Mouse (Mus musculus): ENCODE results near the gene Nosip. TPM values are rescaled to one million over a fixed set of nuclear protein-coding genes. Genes with fewer than 3 reads are reported as not detected.

Gene Nosip
- total and polyA plus RNA-seq, 2 experiments from 2014 or later = 21.5 to 38.2 TPM

GRCm38 (mm10) chr7:45028351-45028750, 33.9 kb upstream of the Nosip start:
- H3K27ac ChIP-seq (ENCODE audit: low read depth) = no peak overlapping the region
- H3K4me1 ChIP-seq (ENCODE audit: control insufficient read depth, insufficient read depth) = 0 out of 2 replicates have a peak, but pooled peaks cover 7% of the 10 kb centered on the region
- DNase-seq (ENCODE audit: low spot score) (no peak), ATAC-seq (ENCODE audit: insufficient read depth, low read depth) (no peak)
- 89% methylated on average over 11 of the region's 11 CpGs for WGBS
- H3K36me3 ChIP-seq (replicated peaks; ENCODE audit: control insufficient read depth, insufficient read depth, low read length) = peaks cover 64% of the 10 kb centered on the region
- H3K27me3 ChIP-seq (ENCODE audit: control insufficient read depth, insufficient read depth, low read length) = no peaks in the 10 kb centered on the region
- no peak for TF ChIP-seq EP300 (IDR thresholded peaks at IDR 0.05; ENCODE audit: low read depth)
- no peak for TF ChIP-seq CTCF (IDR thresholded peaks at IDR 0.05; ENCODE audit: low read depth)
- H3K9me3 ChIP-seq (replicated peaks; ENCODE audit: control insufficient read depth, low read length) = no peaks in the 10 kb centered on the region
- no peak overlapping the region for H3K9ac ChIP-seq (replicated peaks; ENCODE audit: low read depth, low read length)
- H3K4me2 ChIP-seq (ENCODE audit: low read depth, low read length) = no peak overlapping the region
- no peak overlapping the region for H3K4me3 ChIP-seq (ENCODE audit: low read depth, low read length)

DNA sequence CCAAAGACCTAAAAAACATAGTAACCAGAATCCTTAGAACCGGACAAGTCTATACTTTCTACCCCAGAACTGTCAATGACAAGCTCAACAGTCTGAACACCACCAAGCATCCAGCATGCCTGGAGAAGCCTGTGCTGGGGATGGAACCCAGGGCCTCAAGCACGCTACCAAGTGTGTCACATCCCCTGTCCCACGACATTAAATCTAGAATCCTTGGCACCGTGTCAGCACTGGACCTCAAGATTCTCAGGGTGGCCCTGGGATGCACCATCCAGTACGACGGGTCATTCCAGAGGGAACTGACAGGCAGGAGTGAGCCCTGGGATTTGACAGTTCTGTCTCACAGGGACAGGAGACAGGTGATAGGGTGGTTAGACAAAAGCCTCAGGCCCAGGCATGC, 32.2 kb upstream of the Nosip start:
- Histone ChIP-seq H3K4me2 (ENCODE audit: low read depth, low read length) (no peak overlapping the region), H3K27me3 (ENCODE audit: control insufficient read depth, insufficient read depth, low read length) (no peaks in the 10 kb centered on the region), H3K9ac (replicated peaks; ENCODE audit: low read depth, low read length) (no peak overlapping the region), H3K4me3 (ENCODE audit: low read depth, low read length) (no peak overlapping the region), H3K36me3 (replicated peaks; ENCODE audit: control insufficient read depth, insufficient read depth, low read length) (peaks cover 81% of the 10 kb centered on the region), H3K4me1 (ENCODE audit: control insufficient read depth, insufficient read depth) (0 out of 2 replicates have a peak, but pooled peaks cover 7% of the 10 kb centered on the region), H3K9me3 (replicated peaks; ENCODE audit: control insufficient read depth, low read length) (no peaks in the 10 kb centered on the region), H3K27ac (ENCODE audit: low read depth) (no peak overlapping the region)
- WGBS = 85% methylated on average over 6 of the region's 6 CpGs
- DNase-seq (ENCODE audit: low spot score) (no peak), ATAC-seq (ENCODE audit: insufficient read depth, low read depth) (no peak)
- no peak for TF ChIP-seq CTCF (IDR thresholded peaks at IDR 0.05; ENCODE audit: low read depth)
- no peak for TF ChIP-seq EP300 (IDR thresholded peaks at IDR 0.05; ENCODE audit: low read depth)

GRCm38 (mm10) chr7:45030857-45031256, 31.4 kb upstream of the Nosip start:
- H3K4me2 ChIP-seq (ENCODE audit: low read depth, low read length) = no peak overlapping the region
- H3K9ac ChIP-seq (replicated peaks; ENCODE audit: low read depth, low read length) = no peak overlapping the region
- H3K27me3 ChIP-seq (ENCODE audit: control insufficient read depth, insufficient read depth, low read length) = no peaks in the 10 kb centered on the region
- no peaks in the 10 kb centered on the region for H3K9me3 ChIP-seq (replicated peaks; ENCODE audit: control insufficient read depth, low read length)
- H3K27ac ChIP-seq (ENCODE audit: low read depth) = no peak overlapping the region
- peaks cover 90% of the 10 kb centered on the region for H3K36me3 ChIP-seq (replicated peaks; ENCODE audit: control insufficient read depth, insufficient read depth, low read length)
- WGBS = 97% methylated on average over 8 of the region's 8 CpGs
- 0 out of 2 replicates have a peak, but pooled peaks cover 2% of the 10 kb centered on the region for H3K4me1 ChIP-seq (ENCODE audit: control insufficient read depth, insufficient read depth)
- ATAC-seq (ENCODE audit: insufficient read depth, low read depth) (no peak), DNase-seq (ENCODE audit: low spot score) (no peak)
- H3K4me3 ChIP-seq (ENCODE audit: low read depth, low read length) = no peak overlapping the region
- TF ChIP-seq EP300 (IDR thresholded peaks at IDR 0.05; ENCODE audit: low read depth) (no peak), CTCF (IDR thresholded peaks at IDR 0.05; ENCODE audit: low read depth) (no peak)

GRCm38 (mm10) chr7:45033722-45034359, 28.4 kb upstream of the Nosip start:
- no peaks in the 10 kb centered on the region for H3K27me3 ChIP-seq (ENCODE audit: control insufficient read depth, insufficient read depth, low read length)
- H3K27ac ChIP-seq (ENCODE audit: low read depth) = no peak overlapping the region
- 92% methylated on average over 19 of the region's 19 CpGs for WGBS
- no peak for DNase-seq (ENCODE audit: low spot score)
- no peak overlapping the region for H3K4me2 ChIP-seq (ENCODE audit: low read depth, low read length)
- no peaks in the 10 kb centered on the region for H3K9me3 ChIP-seq (replicated peaks; ENCODE audit: control insufficient read depth, low read length)
- H3K9ac ChIP-seq (replicated peaks; ENCODE audit: low read depth, low read length) = no peak overlapping the region
- no peak for ATAC-seq (ENCODE audit: insufficient read depth, low read depth)
- H3K4me1 ChIP-seq (ENCODE audit: control insufficient read depth, insufficient read depth) = no peaks in the 10 kb centered on the region
- peaks cover 95% of the 10 kb centered on the region for H3K36me3 ChIP-seq (replicated peaks; ENCODE audit: control insufficient read depth, insufficient read depth, low read length)
- H3K4me3 ChIP-seq (ENCODE audit: low read depth, low read length) = no peak overlapping the region
- no peak for TF ChIP-seq EP300 (IDR thresholded peaks at IDR 0.05; ENCODE audit: low read depth)
- no peak for TF ChIP-seq CTCF (IDR thresholded peaks at IDR 0.05; ENCODE audit: low read depth)

GRCm38 (mm10) chr7:45035631-45036030, 26.6 kb upstream of the Nosip start:
- Histone ChIP-seq H3K4me3 (ENCODE audit: low read depth, low read length) (no peak overlapping the region), H3K4me2 (ENCODE audit: low read depth, low read length) (no peak overlapping the region), H3K4me1 (ENCODE audit: control insufficient read depth, insufficient read depth) (no peaks in the 10 kb centered on the region), H3K9me3 (replicated peaks; ENCODE audit: control insufficient read depth, low read length) (no peaks in the 10 kb centered on the region), H3K27me3 (ENCODE audit: control insufficient read depth, insufficient read depth, low read length) (no peaks in the 10 kb centered on the region), H3K36me3 (replicated peaks; ENCODE audit: control insufficient read depth, insufficient read depth, low read length) (peaks cover 97% of the 10 kb centered on the region), H3K27ac (ENCODE audit: low read depth) (no peak overlapping the region), H3K9ac (replicated peaks; ENCODE audit: low read depth, low read length) (no peak overlapping the region)
- TF ChIP-seq EP300 (IDR thresholded peaks at IDR 0.05; ENCODE audit: low read depth) = no peak
- no peak for TF ChIP-seq CTCF (IDR thresholded peaks at IDR 0.05; ENCODE audit: low read depth)
- ATAC-seq (ENCODE audit: insufficient read depth, low read depth) (no peak), DNase-seq (ENCODE audit: low spot score) (no peak)
- WGBS = 78% methylated on average over 3 of the region's 3 CpGs

GRCm38 (mm10) chr7:45036702-45037101, 25.5 kb upstream of the Nosip start:
- DNase-seq (ENCODE audit: low spot score) (no peak), ATAC-seq (ENCODE audit: insufficient read depth, low read depth) (no peak)
- no peaks in the 10 kb centered on the region for H3K9me3 ChIP-seq (replicated peaks; ENCODE audit: control insufficient read depth, low read length)
- TF ChIP-seq CTCF (IDR thresholded peaks at IDR 0.05; ENCODE audit: low read depth) = no peak
- H3K36me3 ChIP-seq (replicated peaks; ENCODE audit: control insufficient read depth, insufficient read depth, low read length) = peaks cover 97% of the 10 kb centered on the region
- no peaks in the 10 kb centered on the region for H3K4me1 ChIP-seq (ENCODE audit: control insufficient read depth, insufficient read depth)
- H3K9ac ChIP-seq (replicated peaks; ENCODE audit: low read depth, low read length) = no peak overlapping the region
- no peak overlapping the region for H3K27ac ChIP-seq (ENCODE audit: low read depth)
- H3K4me2 ChIP-seq (ENCODE audit: low read depth, low read length) = no peak overlapping the region
- no peak overlapping the region for H3K4me3 ChIP-seq (ENCODE audit: low read depth, low read length)
- no peaks in the 10 kb centered on the region for H3K27me3 ChIP-seq (ENCODE audit: control insufficient read depth, insufficient read depth, low read length)
- WGBS = 87% methylated on average over 11 of the region's 11 CpGs
